Mouse (Mus musculus): Measurements from ENCODE around the gene Lrrc66. TPM values are rescaled to one million over a fixed set of nuclear protein-coding genes. Genes with fewer than 3 reads are reported as not detected.
"Not testable (repeated sequence)": the region's sequence is repeated elsewhere in the genome, so short reads cannot be mapped to it uniquely, and the experiment has no call there.

Gene Lrrc66
- polyA plus RNA-seq, 1 experiment from 2014 or later, result not detected

- H3K27me3 ChIP-seq (ENCODE audit: control insufficient read depth, insufficient read depth, low read length); H3K4me2 ChIP-seq (replicated peaks; ENCODE audit: low read depth, low read length); H3K36me3 ChIP-seq (ENCODE audit: control insufficient read depth, insufficient read depth, low read length); H3K4me1 ChIP-seq (replicated peaks; ENCODE audit: control insufficient read depth, insufficient read depth, low read length); H3K4me3 ChIP-seq (ENCODE audit: low read depth, low read length); H3K9ac ChIP-seq (ENCODE audit: low read depth, low read length); H3K27ac ChIP-seq (ENCODE audit: low read depth, low read length); DNase-seq (ENCODE audit: low spot score); H3K9me3 ChIP-seq (ENCODE audit: control insufficient read depth, low read length); ATAC-seq (ENCODE audit: low FRiP score): not testable (repeated sequence)
- WGBS, result 94% methylated on average over 6 of the region's 6 CpGs
Observed at GRCm38 (mm10) chr5:73584011-73584410, 48.3 kb downstream of the Lrrc66 start.

- WGBS, result 79% methylated on average over 3 of the region's 3 CpGs
- Histone ChIP-seq H3K9ac (ENCODE audit: low read depth, low read length) (no peak overlapping the region), H3K27me3 (ENCODE audit: control insufficient read depth, insufficient read depth, low read length) (no peaks in the 10 kb centered on the region), H3K4me1 (replicated peaks; ENCODE audit: control insufficient read depth, insufficient read depth, low read length) (no peaks in the 10 kb centered on the region), H3K36me3 (ENCODE audit: control insufficient read depth, insufficient read depth, low read length) (no peaks in the 10 kb centered on the region), H3K4me2 (replicated peaks; ENCODE audit: low read depth, low read length) (no peak overlapping the region), H3K9me3 (ENCODE audit: control insufficient read depth, low read length) (no peaks in the 10 kb centered on the region), H3K27ac (ENCODE audit: low read depth, low read length) (no peak overlapping the region), H3K4me3 (ENCODE audit: low read depth, low read length) (no peak overlapping the region)
- ATAC-seq (ENCODE audit: low FRiP score) (no peak), DNase-seq (ENCODE audit: low spot score) (no peak)
Observed at GRCm38 (mm10) chr5:73578131-73578530, 54.2 kb downstream of the Lrrc66 start.

- Histone ChIP-seq H3K9ac (ENCODE audit: low read depth, low read length) (no peak overlapping the region), H3K9me3 (ENCODE audit: control insufficient read depth, low read length) (no peaks in the 10 kb centered on the region), H3K4me3 (ENCODE audit: low read depth, low read length) (no peak overlapping the region), H3K27me3 (ENCODE audit: control insufficient read depth, insufficient read depth, low read length) (no peaks in the 10 kb centered on the region), H3K36me3 (ENCODE audit: control insufficient read depth, insufficient read depth, low read length) (no peaks in the 10 kb centered on the region), H3K4me2 (replicated peaks; ENCODE audit: low read depth, low read length) (no peak overlapping the region), H3K27ac (ENCODE audit: low read depth, low read length) (no peak overlapping the region), H3K4me1 (replicated peaks; ENCODE audit: control insufficient read depth, insufficient read depth, low read length) (no peaks in the 10 kb centered on the region)
- WGBS, result 62% methylated on average over 7 of the region's 7 CpGs
- ATAC-seq (ENCODE audit: low FRiP score) (no peak), DNase-seq (ENCODE audit: low spot score) (no peak)
Observed at GRCm38 (mm10) chr5:73576708-73577107, 55.6 kb downstream of the Lrrc66 start.

- DNase-seq (ENCODE audit: low spot score) (no peak), ATAC-seq (ENCODE audit: low FRiP score) (no peak)
- H3K27me3 ChIP-seq (ENCODE audit: control insufficient read depth, insufficient read depth, low read length), result no peaks in the 10 kb centered on the region
- no peak overlapping the region for H3K4me2 ChIP-seq (replicated peaks; ENCODE audit: low read depth, low read length)
- WGBS, result 89% methylated on average over 4 of the region's 4 CpGs
- H3K4me1 ChIP-seq (replicated peaks; ENCODE audit: control insufficient read depth, insufficient read depth, low read length), result no peaks in the 10 kb centered on the region
- H3K27ac ChIP-seq (ENCODE audit: low read depth, low read length), result no peak overlapping the region
- no peak overlapping the region for H3K4me3 ChIP-seq (ENCODE audit: low read depth, low read length)
- no peaks in the 10 kb centered on the region for H3K9me3 ChIP-seq (ENCODE audit: control insufficient read depth, low read length)
- no peak overlapping the region for H3K9ac ChIP-seq (ENCODE audit: low read depth, low read length)
- no peaks in the 10 kb centered on the region for H3K36me3 ChIP-seq (ENCODE audit: control insufficient read depth, insufficient read depth, low read length)
Observed at GRCm38 (mm10) chr5:73574616-73575015, 57.7 kb downstream of the Lrrc66 start.

- WGBS, result 84% methylated on average over 7 of the region's 7 CpGs
- Histone ChIP-seq H3K4me2 (replicated peaks; ENCODE audit: low read depth, low read length) (no peak overlapping the region), H3K9ac (ENCODE audit: low read depth, low read length) (no peak overlapping the region), H3K27ac (ENCODE audit: low read depth, low read length) (no peak overlapping the region), H3K4me3 (ENCODE audit: low read depth, low read length) (no peak overlapping the region), H3K27me3 (ENCODE audit: control insufficient read depth, insufficient read depth, low read length) (no peaks in the 10 kb centered on the region), H3K36me3 (ENCODE audit: control insufficient read depth, insufficient read depth, low read length) (no peaks in the 10 kb centered on the region), H3K4me1 (replicated peaks; ENCODE audit: control insufficient read depth, insufficient read depth, low read length) (no peaks in the 10 kb centered on the region), H3K9me3 (ENCODE audit: control insufficient read depth, low read length) (no peaks in the 10 kb centered on the region)
- ATAC-seq (ENCODE audit: low FRiP score) (no peak), DNase-seq (ENCODE audit: low spot score) (no peak)
Observed at GRCm38 (mm10) chr5:73573789-73574188, 58.5 kb downstream of the Lrrc66 start.

- WGBS, result 94% methylated on average over 2 of the region's 2 CpGs
- Histone ChIP-seq H3K4me3 (ENCODE audit: low read depth, low read length) (no peak overlapping the region), H3K27me3 (ENCODE audit: control insufficient read depth, insufficient read depth, low read length) (no peaks in the 10 kb centered on the region), H3K4me2 (replicated peaks; ENCODE audit: low read depth, low read length) (no peak overlapping the region), H3K9ac (ENCODE audit: low read depth, low read length) (no peak overlapping the region), H3K9me3 (ENCODE audit: control insufficient read depth, low read length) (no peaks in the 10 kb centered on the region), H3K4me1 (replicated peaks; ENCODE audit: control insufficient read depth, insufficient read depth, low read length) (no peaks in the 10 kb centered on the region), H3K36me3 (ENCODE audit: control insufficient read depth, insufficient read depth, low read length) (no peaks in the 10 kb centered on the region), H3K27ac (ENCODE audit: low read depth, low read length) (no peak overlapping the region)
- DNase-seq (ENCODE audit: low spot score), result no peak
- no peak for ATAC-seq (ENCODE audit: low FRiP score)
Observed at GRCm38 (mm10) chr5:73572846-73573245, 59.5 kb downstream of the Lrrc66 start.

GRCm38 (mm10) chr5:73571395-73572156, 60.8 kb downstream of the Lrrc66 start:
- Histone ChIP-seq H3K27me3 (ENCODE audit: control insufficient read depth, insufficient read depth, low read length) (no peaks in the 10 kb centered on the region), H3K4me1 (replicated peaks; ENCODE audit: control insufficient read depth, insufficient read depth, low read length) (no peaks in the 10 kb centered on the region), H3K4me2 (replicated peaks; ENCODE audit: low read depth, low read length) (no peak overlapping the region), H3K27ac (ENCODE audit: low read depth, low read length) (no peak overlapping the region), H3K36me3 (ENCODE audit: control insufficient read depth, insufficient read depth, low read length) (no peaks in the 10 kb centered on the region), H3K4me3 (ENCODE audit: low read depth, low read length) (no peak overlapping the region), H3K9me3 (ENCODE audit: control insufficient read depth, low read length) (no peaks in the 10 kb centered on the region), H3K9ac (ENCODE audit: low read depth, low read length) (no peak overlapping the region)
- ATAC-seq (ENCODE audit: low FRiP score), result no peak
- WGBS, result 94% methylated on average over 6 of the region's 6 CpGs
- DNase-seq (ENCODE audit: low spot score), result no peak

GRCm38 (mm10) chr5:73569181-73569580, 63.1 kb downstream of the Lrrc66 start:
- H3K27ac ChIP-seq (ENCODE audit: low read depth, low read length), result no peak overlapping the region
- ATAC-seq (ENCODE audit: low FRiP score) (no peak), DNase-seq (ENCODE audit: low spot score) (no peak)
- no peak overlapping the region for H3K4me3 ChIP-seq (ENCODE audit: low read depth, low read length)
- H3K36me3 ChIP-seq (ENCODE audit: control insufficient read depth, insufficient read depth, low read length), result no peaks in the 10 kb centered on the region
- WGBS, result 78% methylated on average over 5 of the region's 5 CpGs
- H3K4me2 ChIP-seq (replicated peaks; ENCODE audit: low read depth, low read length), result no peak overlapping the region
- H3K4me1 ChIP-seq (replicated peaks; ENCODE audit: control insufficient read depth, insufficient read depth, low read length), result no peaks in the 10 kb centered on the region
- no peak overlapping the region for H3K9ac ChIP-seq (ENCODE audit: low read depth, low read length)
- H3K27me3 ChIP-seq (ENCODE audit: control insufficient read depth, insufficient read depth, low read length), result no peaks in the 10 kb centered on the region
- no peaks in the 10 kb centered on the region for H3K9me3 ChIP-seq (ENCODE audit: control insufficient read depth, low read length)

GRCm38 (mm10) chr5:73566892-73567291, 65.4 kb downstream of the Lrrc66 start:
- Histone ChIP-seq H3K36me3 (ENCODE audit: control insufficient read depth, insufficient read depth, low read length) (no peaks in the 10 kb centered on the region), H3K9me3 (ENCODE audit: control insufficient read depth, low read length) (no peaks in the 10 kb centered on the region), H3K27me3 (ENCODE audit: control insufficient read depth, insufficient read depth, low read length) (no peaks in the 10 kb centered on the region), H3K4me3 (ENCODE audit: low read depth, low read length) (no peak overlapping the region), H3K4me1 (replicated peaks; ENCODE audit: control insufficient read depth, insufficient read depth, low read length) (no peaks in the 10 kb centered on the region), H3K27ac (ENCODE audit: low read depth, low read length) (no peak overlapping the region), H3K4me2 (replicated peaks; ENCODE audit: low read depth, low read length) (no peak overlapping the region), H3K9ac (ENCODE audit: low read depth, low read length) (no peak overlapping the region)
- WGBS, result 87% methylated on average over 4 of the region's 4 CpGs
- DNase-seq (ENCODE audit: low spot score) (no peak), ATAC-seq (ENCODE audit: low FRiP score) (no peak)

Measured in hindbrain, embryonic 11.5 days (tissue).